Mouse (Mus musculus) midbrain, embryonic 11.5 days (tissue): Measurements from ENCODE around the gene St8sia1. TPM values are rescaled to one million over a fixed set of nuclear protein-coding genes. Genes with fewer than 3 reads are reported as not detected.

Experiments used
- ATAC-seq: fragments of 200-750 bp; cut with Nextera tagmentation; 2 replicates; pipeline ENCODE4 v1.8.0; 2017; ENCODE audit warnings: moderate TSS enrichment, moderate library complexity; ENCODE audit not compliant: low FRiP score
- DNase-seq: peaks from one replicate; pipeline ENCODE4 v3.0.0; 2015; ENCODE audit warnings: low spot score; ENCODE audit errors: missing footprints
- H3K27ac ChIP-seq: fragments of 300-500 bp; sonication (generic); 2 replicates; pipeline ENCODE4 v1.5.1; 2014; ENCODE audit warnings: low read depth, low read length
- H3K27me3 ChIP-seq: fragments of 300-500 bp; sonication (generic); 2 replicates; pipeline ENCODE4 v1.6.1; 2014; ENCODE audit warnings: mild to moderate bottlenecking, low read length, moderate library complexity, mixed read lengths; ENCODE audit not compliant: control insufficient read depth, insufficient read depth
- H3K36me3 ChIP-seq: fragments of 300-500 bp; sonication (generic); 2 replicates; pipeline ENCODE4 v1.6.1; 2014; ENCODE audit warnings: mild to moderate bottlenecking, low read length, moderate library complexity, mixed read lengths; ENCODE audit not compliant: control insufficient read depth, insufficient read depth
- H3K4me1 ChIP-seq: fragments of 300-500 bp; sonication (generic); 2 replicates; pipeline ENCODE4 v1.6.1; 2014; ENCODE audit warnings: low read length; ENCODE audit not compliant: control insufficient read depth, insufficient read depth
- H3K4me2 ChIP-seq: fragments of 300-500 bp; sonication (generic); 2 replicates; pipeline ENCODE4 v1.6.1; 2014; ENCODE audit warnings: mild to moderate bottlenecking, moderate library complexity
- H3K4me3 ChIP-seq: fragments of 300-500 bp; sonication (generic); 2 replicates; pipeline ENCODE4 v1.5.1; 2014; ENCODE audit warnings: low read depth, low read length
- H3K9ac ChIP-seq: fragments of 300-500 bp; sonication (generic); 2 replicates; pipeline ENCODE4 v1.6.1; 2014; ENCODE audit warnings: low read length
- H3K9me3 ChIP-seq: fragments of 300-500 bp; sonication (generic); 2 replicates; pipeline ENCODE4 v1.6.1; 2016; ENCODE audit warnings: low read length; ENCODE audit not compliant: control insufficient read depth
- WGBS: fragments of 180-500 bp; shearing (Covaris S2); extraction: QIAGEN DNeasy Blood & Tissue Kit; methylation state at CpG from one replicate; pipeline ENCODE4 v1.1.7; 2014; 5-methylcytosine and 5-hydroxymethylcytosine counted together
- polyA plus RNA-seq: library from polyadenylated mRNA; unstranded; fragments of >200 nt; fragmentation: Nextera tagmentation; extraction: Ambion mirVana; gene quantifications from 2 replicates; pipeline ENCODE4 v1.2.1, GENCODE M21; 2014

The St8sia1 gene
- polyA plus RNA-seq, 1 experiment from 2014 or later = 3.8 TPM

DNA sequence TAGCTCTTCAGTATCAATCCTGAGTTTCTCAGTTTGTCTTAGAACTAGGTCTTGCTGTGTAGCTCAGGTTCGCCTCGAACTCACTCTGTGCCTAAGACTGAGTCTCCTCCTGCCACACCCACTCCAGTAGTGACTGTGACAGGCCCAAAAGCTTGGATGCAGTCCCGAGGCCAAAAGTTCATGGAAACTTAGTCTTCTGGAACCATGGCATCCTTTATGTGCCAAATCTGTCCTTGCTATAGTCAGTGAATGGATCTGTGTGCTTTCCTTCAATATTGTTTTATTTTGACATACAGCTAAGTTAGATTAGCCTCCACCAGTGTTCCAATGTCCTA lies 54.5 kb downstream of the St8sia1 start:
- H3K27me3 ChIP-seq = no peaks in the 10 kb centered on the region
- DNase-seq = no peak
- H3K4me1 ChIP-seq = no peaks in the 10 kb centered on the region
- H3K4me2 ChIP-seq = no peak overlapping the region
- no peak overlapping the region for H3K9ac ChIP-seq
- no peak overlapping the region for H3K27ac ChIP-seq
- no peak overlapping the region for H3K4me3 ChIP-seq
- no peak for ATAC-seq
- H3K9me3 ChIP-seq = no peaks in the 10 kb centered on the region
- no peaks in the 10 kb centered on the region for H3K36me3 ChIP-seq
- 84% methylated on average over 3 of the region's 3 CpGs for WGBS

DNA sequence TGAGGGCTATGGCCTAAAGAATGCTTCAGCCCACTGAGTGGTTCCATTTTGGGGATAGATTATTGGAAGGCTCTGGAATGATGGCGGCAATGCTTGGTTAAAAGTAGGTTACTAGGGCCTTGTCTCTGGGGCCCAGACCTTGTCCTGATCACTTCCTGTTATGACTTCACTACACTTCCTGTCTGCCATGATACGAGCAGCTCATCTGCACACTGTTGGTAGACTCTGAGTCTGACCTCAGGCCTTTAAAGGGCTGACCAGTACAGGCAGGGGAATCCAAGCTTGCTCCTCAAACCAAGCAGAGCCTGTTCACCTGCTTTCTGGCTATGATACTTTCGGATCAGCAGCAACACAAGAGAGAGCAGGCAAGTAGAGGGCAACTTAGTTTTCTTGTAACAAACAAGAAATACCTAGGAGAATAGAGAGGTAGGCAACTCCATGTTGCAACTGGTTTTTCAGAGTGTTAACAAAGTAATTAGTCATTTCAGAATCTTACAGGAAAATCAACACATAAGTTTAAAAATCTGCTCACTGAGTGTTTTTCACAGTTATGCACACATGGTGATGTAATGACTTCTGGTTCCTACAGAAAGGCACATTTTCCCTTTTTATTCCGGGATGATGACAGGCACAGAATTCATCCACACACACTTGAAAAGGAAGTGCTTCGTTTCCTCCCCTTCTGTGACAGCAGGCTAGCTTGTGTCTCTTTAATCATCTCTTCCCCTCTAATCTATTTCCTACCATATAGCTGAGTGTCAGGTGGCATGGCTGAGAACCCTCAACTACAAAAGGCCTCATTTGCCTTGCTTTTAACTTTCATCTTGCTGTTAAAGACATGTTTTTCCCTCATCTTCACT lies 55.1 kb downstream of the St8sia1 start:
- Histone ChIP-seq H3K9ac (no peak overlapping the region), H3K4me3 (no peak overlapping the region), H3K36me3 (no peaks in the 10 kb centered on the region), H3K27me3 (no peaks in the 10 kb centered on the region), H3K4me1 (no peaks in the 10 kb centered on the region), H3K4me2 (no peak overlapping the region), H3K27ac (no peak overlapping the region), H3K9me3 (no peaks in the 10 kb centered on the region)
- DNase-seq = peak; percentile 65
- 85% methylated on average over 5 of the region's 5 CpGs for WGBS
- no peak for ATAC-seq

DNA sequence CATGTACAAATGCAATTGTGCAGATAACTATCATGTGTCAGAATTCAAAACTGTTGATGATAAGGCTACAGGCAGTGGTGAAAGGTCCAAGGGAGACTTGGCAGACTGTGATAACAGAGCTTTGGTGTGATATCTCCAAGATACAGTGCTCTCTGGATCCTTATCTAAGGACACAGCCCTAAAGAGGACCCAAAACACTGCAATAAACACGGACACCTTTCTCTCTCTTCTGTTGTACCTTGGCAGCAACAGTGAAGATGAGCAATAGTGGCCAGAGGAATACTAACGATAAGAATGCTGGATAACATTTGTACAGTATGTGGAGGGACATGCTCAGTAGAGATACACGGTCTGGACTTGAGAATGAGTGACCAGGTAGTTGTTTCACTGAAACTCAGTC lies 55.8 kb downstream of the St8sia1 start:
- Histone ChIP-seq H3K27ac (no peak overlapping the region), H3K36me3 (no peaks in the 10 kb centered on the region), H3K27me3 (no peaks in the 10 kb centered on the region), H3K4me3 (no peak overlapping the region), H3K4me2 (no peak overlapping the region), H3K9me3 (no peaks in the 10 kb centered on the region), H3K4me1 (no peaks in the 10 kb centered on the region), H3K9ac (no peak overlapping the region)
- WGBS = 87% methylated on average over 3 of the region's 3 CpGs
- DNase-seq = no peak
- ATAC-seq = no peak

DNA sequence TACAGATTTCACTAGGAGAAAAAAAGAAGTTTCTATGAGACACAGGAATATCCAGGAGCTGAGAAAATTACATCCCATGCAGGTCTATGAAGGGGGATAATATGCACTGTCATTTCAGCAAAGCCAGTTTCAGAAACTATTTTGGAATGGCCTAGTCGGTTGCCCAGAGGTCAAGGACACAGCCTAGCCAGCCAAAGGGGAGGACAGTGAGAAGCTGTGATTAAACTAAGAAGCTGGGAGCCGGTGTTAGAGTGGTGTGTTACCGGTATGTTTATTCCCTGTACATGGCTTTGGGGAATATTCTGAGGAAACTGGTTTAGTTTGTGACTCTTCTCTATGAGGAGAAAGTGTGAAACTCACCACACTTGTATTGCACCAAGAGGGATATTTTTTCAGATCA lies 68.9 kb downstream of the St8sia1 start:
- Histone ChIP-seq H3K4me2 (no peak overlapping the region), H3K27me3 (no peaks in the 10 kb centered on the region), H3K27ac (no peak overlapping the region), H3K9ac (no peak overlapping the region), H3K36me3 (no peaks in the 10 kb centered on the region), H3K9me3 (no peaks in the 10 kb centered on the region), H3K4me1 (no peaks in the 10 kb centered on the region), H3K4me3 (no peak overlapping the region)
- DNase-seq (no peak), ATAC-seq (no peak)
- 90% methylated on average over 3 of the region's 3 CpGs for WGBS

DNA sequence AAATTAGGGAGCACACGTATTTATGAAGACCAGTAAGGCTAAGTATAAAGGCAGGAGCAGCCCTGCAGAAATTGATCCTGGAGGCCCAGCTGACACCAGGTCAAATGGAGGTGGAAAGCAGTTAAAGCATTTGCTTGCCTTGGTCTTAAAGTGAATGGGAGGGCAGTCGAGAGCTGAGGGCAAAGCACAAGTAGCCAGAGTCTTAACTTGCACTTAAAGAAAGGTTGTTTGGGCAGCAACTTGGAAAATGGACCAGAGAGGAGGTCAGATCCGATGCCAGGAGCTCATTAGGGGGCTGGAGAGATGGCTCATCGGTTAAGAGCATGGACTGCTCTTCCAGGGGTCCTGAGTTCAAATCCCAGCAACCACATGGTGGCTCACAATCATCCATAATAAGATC lies 70.5 kb downstream of the St8sia1 start:
- Histone ChIP-seq H3K4me3 (no peak overlapping the region), H3K4me1 (no peaks in the 10 kb centered on the region), H3K9me3 (no peaks in the 10 kb centered on the region), H3K9ac (no peak overlapping the region), H3K27ac (no peak overlapping the region), H3K27me3 (no peaks in the 10 kb centered on the region), H3K36me3 (no peaks in the 10 kb centered on the region), H3K4me2 (no peak overlapping the region)
- ATAC-seq (no peak), DNase-seq (no peak)
- 84% methylated on average over 4 of the region's 4 CpGs for WGBS

DNA sequence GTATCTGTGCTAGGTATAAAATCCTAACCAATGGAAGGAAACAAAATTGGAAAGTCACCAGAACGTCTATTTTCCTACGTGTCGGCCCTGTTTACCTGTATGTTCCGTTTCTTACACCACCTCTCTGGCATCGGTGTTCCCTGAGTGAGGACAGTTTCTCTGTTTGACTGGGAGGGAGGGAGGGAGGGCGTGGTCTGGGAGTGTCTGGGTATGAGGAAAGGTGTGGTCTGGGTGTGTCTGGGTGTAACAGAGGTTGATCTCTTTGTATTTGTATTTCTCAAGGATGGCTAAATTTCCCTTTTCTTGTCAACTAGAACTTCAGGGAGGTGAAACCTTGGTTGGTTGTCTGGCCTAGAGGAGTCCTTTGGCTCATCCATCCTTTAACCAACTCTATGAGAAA lies 73.9 kb downstream of the St8sia1 start:
- DNase-seq (no peak), ATAC-seq (no peak)
- no peak overlapping the region for H3K27ac ChIP-seq
- H3K9me3 ChIP-seq = no peaks in the 10 kb centered on the region
- no peaks in the 10 kb centered on the region for H3K36me3 ChIP-seq
- H3K27me3 ChIP-seq = no peaks in the 10 kb centered on the region
- H3K4me2 ChIP-seq = no peak overlapping the region
- no peak overlapping the region for H3K9ac ChIP-seq
- 95% methylated on average over 6 of the region's 6 CpGs for WGBS
- H3K4me1 ChIP-seq = no peaks in the 10 kb centered on the region
- no peak overlapping the region for H3K4me3 ChIP-seq

DNA sequence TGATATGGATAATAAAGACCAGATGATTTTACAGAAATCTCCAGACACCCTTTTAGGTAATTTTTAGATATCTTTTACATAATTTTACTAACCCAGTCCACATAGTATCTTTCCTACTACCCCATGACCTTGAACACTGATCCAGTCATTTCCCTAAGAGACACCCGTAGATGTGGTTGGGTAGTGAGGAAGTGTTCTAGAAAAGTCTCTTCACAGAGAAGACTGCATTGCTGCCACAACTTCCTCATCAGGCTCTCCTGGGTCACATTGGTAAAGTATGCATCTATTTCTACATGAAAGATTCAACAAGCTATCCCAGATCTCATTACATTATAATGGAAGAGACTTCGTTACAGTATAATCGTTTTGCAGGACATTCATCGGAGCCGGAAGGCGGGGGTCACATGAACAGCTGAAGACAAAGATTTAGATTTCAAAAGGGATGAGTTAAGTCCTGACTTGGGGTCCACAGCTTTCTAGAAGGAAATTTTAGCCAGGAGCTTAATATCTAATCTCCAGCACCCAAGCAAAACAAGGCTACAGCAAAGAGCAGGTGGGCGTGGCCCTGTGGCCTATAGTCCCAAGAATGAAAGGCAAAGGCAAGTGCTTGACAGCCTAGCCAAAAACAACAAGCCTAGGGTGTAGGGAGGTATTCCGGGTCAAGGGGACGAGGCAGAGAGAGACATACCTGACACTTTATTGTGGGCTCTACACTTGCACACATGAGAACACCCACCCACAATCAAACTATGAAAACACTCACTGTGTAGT lies 75.1 kb downstream of the St8sia1 start:
- 93% methylated on average over 9 of the region's 9 CpGs for WGBS
- no peaks in the 10 kb centered on the region for H3K9me3 ChIP-seq
- no peak overlapping the region for H3K4me2 ChIP-seq
- H3K4me3 ChIP-seq = no peak overlapping the region
- no peaks in the 10 kb centered on the region for H3K36me3 ChIP-seq
- no peaks in the 10 kb centered on the region for H3K4me1 ChIP-seq
- no peak for DNase-seq
- ATAC-seq = no peak
- H3K9ac ChIP-seq = no peak overlapping the region
- H3K27ac ChIP-seq = no peak overlapping the region
- no peaks in the 10 kb centered on the region for H3K27me3 ChIP-seq

DNA sequence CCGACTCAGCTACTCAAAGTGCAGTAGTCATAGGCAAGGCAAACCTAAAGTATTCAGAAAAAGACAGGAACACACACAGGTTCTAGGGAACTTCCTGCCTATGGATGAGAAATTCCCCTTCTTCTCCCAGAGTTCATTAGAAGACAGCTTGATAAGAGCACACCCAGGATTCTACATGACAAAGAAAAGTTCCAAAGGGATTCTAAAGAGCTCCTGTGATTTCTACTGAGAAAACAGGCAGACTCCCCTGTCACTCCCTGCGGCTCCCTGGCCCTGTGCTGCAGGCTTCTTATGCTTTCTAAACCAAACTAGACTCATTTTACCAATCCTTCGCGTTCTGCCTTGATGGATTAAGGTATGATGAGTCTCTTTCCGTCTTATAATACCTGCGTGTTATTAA lies 75.9 kb downstream of the St8sia1 start:
- no peaks in the 10 kb centered on the region for H3K9me3 ChIP-seq
- H3K4me2 ChIP-seq = no peak overlapping the region
- no peaks in the 10 kb centered on the region for H3K27me3 ChIP-seq
- no peak overlapping the region for H3K27ac ChIP-seq
- H3K4me3 ChIP-seq = no peak overlapping the region
- ATAC-seq (no peak), DNase-seq (no peak)
- H3K36me3 ChIP-seq = no peaks in the 10 kb centered on the region
- H3K4me1 ChIP-seq = no peaks in the 10 kb centered on the region
- no peak overlapping the region for H3K9ac ChIP-seq
- WGBS = 84% methylated on average over 6 of the region's 6 CpGs

DNA sequence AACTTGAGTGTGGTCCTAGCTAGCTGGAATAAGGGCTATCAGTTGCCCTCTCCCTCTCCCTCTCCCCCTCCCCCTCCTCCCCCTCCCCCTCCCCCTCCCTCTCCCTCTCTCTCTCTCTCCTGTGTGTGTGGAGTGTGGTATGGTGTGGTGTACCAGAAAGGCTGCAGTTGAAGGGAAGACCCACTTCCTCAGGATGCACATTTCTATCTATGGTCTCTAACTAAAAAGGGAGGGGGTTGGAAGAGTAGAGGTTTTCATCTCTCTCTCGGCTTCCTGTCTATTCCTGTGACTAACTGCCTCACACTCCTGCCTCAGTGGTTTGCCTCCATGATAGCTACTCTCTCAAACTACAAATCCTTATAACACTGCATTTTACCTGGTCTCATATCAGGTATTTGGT lies 76.9 kb downstream of the St8sia1 start:
- no peak overlapping the region for H3K4me3 ChIP-seq
- ATAC-seq = no peak
- no peak overlapping the region for H3K4me2 ChIP-seq
- DNase-seq = no peak
- H3K27ac ChIP-seq = no peak overlapping the region
- no peaks in the 10 kb centered on the region for H3K36me3 ChIP-seq
- no peaks in the 10 kb centered on the region for H3K9me3 ChIP-seq
- no peaks in the 10 kb centered on the region for H3K4me1 ChIP-seq
- WGBS = 76% methylated on average over 1 of the region's 1 CpGs
- H3K9ac ChIP-seq = no peak overlapping the region
- no peaks in the 10 kb centered on the region for H3K27me3 ChIP-seq
